Mouse (Mus musculus): ENCODE data around the gene Edc3. TPM values are rescaled to one million over a fixed set of nuclear protein-coding genes. Genes with fewer than 3 reads are reported as not detected.
A peak's percentile ranks its signal among the peaks of the same experiment; 100 is the strongest.

The Edc3 gene
- total and polyA plus RNA-seq, 2 experiments from 2014 or later: 3.7 to 10.6 TPM

DNA sequence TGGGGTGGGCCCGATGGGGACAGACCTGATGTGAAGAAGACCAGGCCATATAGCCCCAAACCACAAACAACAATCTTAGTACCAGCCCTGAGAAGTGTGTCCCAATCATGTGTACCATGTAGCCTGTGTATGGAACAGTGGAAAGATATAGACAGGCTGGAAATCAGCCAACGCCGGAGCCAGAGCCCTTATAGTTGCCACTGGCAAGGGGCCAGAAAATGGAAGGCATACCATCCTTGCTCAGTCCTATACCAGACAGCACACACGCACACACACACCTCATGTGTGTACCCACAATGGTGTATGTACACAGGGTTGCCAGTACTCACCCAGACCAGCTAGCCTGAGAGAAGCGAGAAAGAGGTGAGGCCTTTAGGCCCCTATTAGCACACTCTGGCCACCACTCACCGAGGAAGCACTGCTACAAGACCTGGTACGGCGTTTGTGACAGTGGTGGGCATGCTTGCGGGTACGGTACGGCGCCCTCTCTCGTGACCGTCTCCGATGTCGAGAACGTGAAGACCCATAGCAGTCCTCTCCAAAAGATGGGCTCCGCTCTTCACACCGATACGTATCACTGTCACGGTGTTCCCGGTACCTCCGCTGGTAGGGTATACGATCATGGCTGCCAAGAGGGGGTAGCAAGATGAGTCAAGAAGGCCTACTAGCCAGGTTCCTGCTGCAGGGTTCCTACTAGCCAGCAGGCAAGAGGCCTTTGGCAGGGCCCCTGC lies 52.2 kb downstream of the Edc3 start:
- Histone ChIP-seq H3K4me3 (ENCODE audit: low read depth, low read length) (no peak overlapping the region), H3K27me3 (ENCODE audit: control insufficient read depth, insufficient read depth, low read length) (no peaks in the 10 kb centered on the region), H3K4me1 (ENCODE audit: control insufficient read depth, insufficient read depth) (peaks cover 26% of the 10 kb centered on the region), H3K4me2 (ENCODE audit: low read depth, low read length) (no peak overlapping the region), H3K9ac (replicated peaks; ENCODE audit: low read depth, low read length) (no peak overlapping the region), H3K27ac (ENCODE audit: low read depth) (no peak overlapping the region), H3K36me3 (replicated peaks; ENCODE audit: control insufficient read depth, insufficient read depth, low read length) (peaks cover 61% of the 10 kb centered on the region), H3K9me3 (replicated peaks; ENCODE audit: control insufficient read depth, low read length) (no peaks in the 10 kb centered on the region)
- DNase-seq (ENCODE audit: low spot score) (no peak), ATAC-seq (ENCODE audit: insufficient read depth, low read depth) (no peak)
- TF ChIP-seq EP300 (IDR thresholded peaks at IDR 0.05; ENCODE audit: low read depth) (no peak), CTCF (IDR thresholded peaks at IDR 0.05; ENCODE audit: low read depth) (no peak)
- 91% methylated on average over 24 of the region's 24 CpGs for WGBS

DNA sequence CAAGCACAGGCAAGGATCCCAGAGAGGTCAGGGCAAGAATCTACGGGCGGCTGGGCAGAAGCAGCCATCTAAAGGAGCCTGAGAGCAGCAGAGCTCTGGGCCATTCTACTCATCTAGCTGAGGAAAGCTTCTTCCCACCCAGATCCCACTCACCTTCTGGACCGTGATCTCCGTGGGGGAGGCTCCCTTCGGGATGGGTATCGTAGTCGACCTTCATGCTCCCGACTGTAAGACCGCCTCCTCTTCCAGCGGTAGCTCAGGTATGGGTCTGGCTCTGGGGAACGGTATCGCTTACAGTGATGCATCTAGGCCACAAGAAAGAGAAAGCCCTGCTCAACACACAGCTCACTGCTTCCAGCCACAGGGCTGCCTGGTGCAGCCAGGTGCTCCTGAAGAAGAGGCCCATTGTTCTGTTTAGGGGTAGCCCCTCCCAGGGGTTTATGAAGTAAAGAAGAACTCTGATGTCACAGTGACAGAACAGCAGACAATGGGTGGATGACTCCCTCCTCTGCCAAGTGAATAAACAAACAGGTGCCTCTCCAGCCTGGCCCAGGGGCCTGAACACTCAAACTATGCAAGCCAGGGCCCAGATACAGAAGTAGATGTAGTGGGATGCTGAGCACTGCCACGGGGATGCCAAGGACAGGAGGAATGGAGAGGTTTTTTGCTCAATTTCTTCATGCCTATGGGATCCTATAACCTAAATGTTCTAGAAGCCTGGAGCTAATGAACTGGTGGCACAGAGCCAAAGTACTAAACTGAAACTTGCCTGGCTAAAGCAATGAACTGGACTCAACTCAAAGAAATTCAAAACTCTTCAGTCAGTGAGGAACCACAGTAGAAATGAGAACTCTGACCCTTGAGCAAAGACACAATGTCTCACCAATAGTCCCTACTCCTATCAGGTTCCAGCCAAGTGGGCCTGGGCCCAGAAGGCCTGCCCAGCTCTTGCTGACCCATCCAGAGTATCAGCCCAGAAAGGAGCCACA lies 53.5 kb downstream of the Edc3 start:
- no peak overlapping the region; the same call in 1 of the 2 replicates for H3K9ac ChIP-seq (replicated peaks; ENCODE audit: low read depth, low read length)
- WGBS: 87% methylated on average over 13 of the region's 13 CpGs
- TF ChIP-seq CTCF (IDR thresholded peaks at IDR 0.05; ENCODE audit: low read depth): no peak
- TF ChIP-seq EP300 (IDR thresholded peaks at IDR 0.05; ENCODE audit: low read depth): no peak

DNA sequence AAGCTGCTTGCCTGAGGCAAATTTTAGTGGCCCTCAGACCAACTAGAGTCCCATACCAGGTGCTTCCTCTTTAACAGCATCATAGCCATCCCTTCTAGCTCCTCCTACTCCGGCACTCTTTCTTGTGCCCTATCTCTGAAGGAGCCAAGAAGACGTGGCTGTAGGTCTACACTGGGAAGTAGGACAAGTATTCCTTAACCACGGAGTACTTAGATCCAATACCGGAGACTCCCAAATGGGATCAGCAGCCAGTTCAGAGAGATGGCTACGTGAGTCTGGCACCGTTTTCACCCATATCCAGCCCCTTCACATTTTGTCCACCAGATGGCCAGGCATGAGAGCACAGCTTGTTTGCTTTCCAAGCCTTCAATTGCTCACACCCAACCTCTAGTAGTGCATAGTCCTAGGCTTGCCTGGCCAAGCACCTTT lies 54.2 kb downstream of the Edc3 start:
- H3K4me2 ChIP-seq (ENCODE audit: low read depth, low read length): peak overlapping the region; percentile 83
- peaks cover 37% of the 10 kb centered on the region for H3K4me1 ChIP-seq (ENCODE audit: control insufficient read depth, insufficient read depth)
- H3K27me3 ChIP-seq (ENCODE audit: control insufficient read depth, insufficient read depth, low read length): no peaks in the 10 kb centered on the region
- H3K9me3 ChIP-seq (replicated peaks; ENCODE audit: control insufficient read depth, low read length): no peaks in the 10 kb centered on the region
- H3K9ac ChIP-seq (replicated peaks; ENCODE audit: low read depth, low read length): peak overlapping the region; percentile 93; the same call in 1 of the 2 replicates
- ATAC-seq (ENCODE audit: insufficient read depth, low read depth) (0 out of 2 replicates have a peak, but pooled peaks have one; percentile 15), DNase-seq (ENCODE audit: low spot score) (peak; percentile 69)
- H3K27ac ChIP-seq (ENCODE audit: low read depth): peak overlapping the region; percentile 60; the same call in 1 of the 2 replicates
- H3K4me3 ChIP-seq (ENCODE audit: low read depth, low read length): peak overlapping the region; percentile 84
- WGBS: 22% methylated on average over 6 of the region's 6 CpGs
- H3K36me3 ChIP-seq (replicated peaks; ENCODE audit: control insufficient read depth, insufficient read depth, low read length): peaks cover 42% of the 10 kb centered on the region
- TF ChIP-seq EP300 (IDR thresholded peaks at IDR 0.05; ENCODE audit: low read depth): no peak
- TF ChIP-seq CTCF (IDR thresholded peaks at IDR 0.05; ENCODE audit: low read depth): peak; percentile 78

More for the DNA sequence above, 53.5 kb downstream of the Edc3 start:
- Histone ChIP-seq H3K9me3 (replicated peaks; ENCODE audit: control insufficient read depth, low read length) (no peaks in the 10 kb centered on the region), H3K4me1 (ENCODE audit: control insufficient read depth, insufficient read depth) (peaks cover 30% of the 10 kb centered on the region), H3K27ac (ENCODE audit: low read depth) (peak overlapping the region; percentile 60; the same call in 1 of the 2 replicates), H3K4me3 (ENCODE audit: low read depth, low read length) (peak overlapping the region; percentile 84; the same call in 1 of the 2 replicates), H3K4me2 (ENCODE audit: low read depth, low read length) (peak overlapping the region; percentile 83), H3K36me3 (replicated peaks; ENCODE audit: control insufficient read depth, insufficient read depth, low read length) (peaks cover 49% of the 10 kb centered on the region), H3K27me3 (ENCODE audit: control insufficient read depth, insufficient read depth, low read length) (no peaks in the 10 kb centered on the region)
- ATAC-seq (ENCODE audit: insufficient read depth, low read depth) (no peak), DNase-seq (ENCODE audit: low spot score) (no peak)

DNA sequence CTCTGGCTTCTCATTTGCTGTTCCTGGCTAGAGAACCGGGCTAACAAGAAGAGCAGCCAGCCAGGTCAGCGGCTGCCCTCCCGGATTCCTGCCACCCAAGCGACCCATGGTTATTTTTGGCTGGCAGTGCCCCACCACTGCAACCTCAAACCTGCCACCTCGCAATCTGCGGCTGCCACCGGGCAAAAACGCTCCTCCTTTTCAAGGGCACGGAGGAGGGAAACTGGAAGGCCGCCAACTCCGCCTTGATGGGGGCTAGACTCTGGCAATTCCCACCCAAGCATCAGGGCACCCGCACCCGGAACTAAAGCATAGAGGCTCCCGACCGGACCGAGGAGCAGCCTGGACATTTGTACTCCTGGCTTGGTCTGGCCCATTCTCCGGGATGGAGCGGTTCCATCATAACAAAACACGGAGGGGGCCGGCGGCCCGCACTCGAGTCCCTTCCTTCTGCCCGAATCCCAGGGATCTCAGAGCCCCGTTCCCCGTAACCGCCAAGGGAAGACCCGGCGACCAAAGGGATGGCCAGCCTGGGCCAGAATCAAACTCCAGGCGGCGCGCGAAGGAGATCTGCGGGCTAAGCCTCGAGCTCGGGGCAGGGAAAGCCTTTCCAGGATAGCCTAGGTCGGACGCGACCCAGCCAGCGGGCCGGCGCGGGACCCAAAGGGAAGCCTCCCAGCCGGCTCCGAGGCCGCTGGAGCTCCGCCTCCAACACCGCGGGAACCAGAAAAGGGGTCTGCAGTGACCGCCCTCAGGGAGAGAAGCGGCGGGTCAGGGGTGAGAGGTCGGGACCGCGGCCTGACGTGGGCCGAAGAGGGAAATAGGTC lies 56.0 kb downstream of the Edc3 start:
- ATAC-seq (ENCODE audit: insufficient read depth, low read depth) (peak; percentile 42), DNase-seq (ENCODE audit: low spot score) (peak; percentile 58)
- TF ChIP-seq CTCF (IDR thresholded peaks at IDR 0.05; ENCODE audit: low read depth) (no peak; the same call in 1 of the 2 replicates), EP300 (IDR thresholded peaks at IDR 0.05; ENCODE audit: low read depth) (no peak)
- peak overlapping the region; percentile 84 for H3K4me3 ChIP-seq (ENCODE audit: low read depth, low read length)
- peak overlapping the region; percentile 83 for H3K4me2 ChIP-seq (ENCODE audit: low read depth, low read length)
- WGBS: under 1% methylated on average over 55 of the region's 57 CpGs
- peaks cover 24% of the 10 kb centered on the region for H3K36me3 ChIP-seq (replicated peaks; ENCODE audit: control insufficient read depth, insufficient read depth, low read length)
- peaks cover 43% of the 10 kb centered on the region for H3K4me1 ChIP-seq (ENCODE audit: control insufficient read depth, insufficient read depth)
- peak overlapping the region; percentile 93 for H3K9ac ChIP-seq (replicated peaks; ENCODE audit: low read depth, low read length)
- no peaks in the 10 kb centered on the region for H3K9me3 ChIP-seq (replicated peaks; ENCODE audit: control insufficient read depth, low read length)
- H3K27ac ChIP-seq (ENCODE audit: low read depth): peak overlapping the region; percentile 98
- no peaks in the 10 kb centered on the region for H3K27me3 ChIP-seq (ENCODE audit: control insufficient read depth, insufficient read depth, low read length)

Measured in heart, postnatal 0 days (tissue).